Mouse (Mus musculus) intestine, embryonic 14.5 days (tissue): ENCODE data around the gene 1700025G04Rik. TPM values are rescaled to one million over a fixed set of nuclear protein-coding genes. Genes with fewer than 3 reads are reported as not detected.

Source experiments
- ATAC-seq: fragments of 200-750 bp; cut with Nextera tagmentation; replicated peaks from 2 replicates; pipeline ENCODE4 v1.8.0; 2017; ENCODE audit warnings: low read depth, moderate number of reproducible peaks, moderate TSS enrichment, moderate library complexity; ENCODE audit not compliant: low FRiP score, low TSS enrichment
- DNase-seq: peaks from one replicate; pipeline ENCODE4 v3.0.0-alpha.2; 2018; ENCODE audit warnings: low spot score
- H3K27ac ChIP-seq: fragments of 300-500 bp; sonication (generic); 2 replicates; pipeline ENCODE4 v1.5.1; 2014; ENCODE audit warnings: low read depth, mild to moderate bottlenecking, control low read depth
- H3K27me3 ChIP-seq: fragments of 300-500 bp; sonication (generic); replicated peaks from 2 replicates; pipeline ENCODE4 v1.6.1; 2014; ENCODE audit warnings: low read length, control low read depth; ENCODE audit not compliant: control insufficient read depth, insufficient read depth
- H3K36me3 ChIP-seq: fragments of 300-500 bp; sonication (generic); 2 replicates; pipeline ENCODE4 v1.6.1; 2014; ENCODE audit warnings: low read length, control low read depth; ENCODE audit not compliant: control insufficient read depth, insufficient read depth
- H3K4me1 ChIP-seq: fragments of 300-500 bp; sonication (generic); replicated peaks from 2 replicates; pipeline ENCODE4 v1.6.1; 2014; ENCODE audit warnings: low read length, control low read depth, mixed read lengths; ENCODE audit not compliant: control insufficient read depth, insufficient read depth
- H3K4me2 ChIP-seq: fragments of 300-500 bp; sonication (generic); 2 replicates; pipeline ENCODE4 v1.6.1; 2014; ENCODE audit warnings: low read length
- H3K4me3 ChIP-seq: fragments of 300-500 bp; sonication (generic); 2 replicates; pipeline ENCODE4 v1.5.1; 2014; ENCODE audit warnings: low read depth, low read length, control low read depth, mixed read lengths
- H3K9ac ChIP-seq: fragments of 300-500 bp; sonication (generic); 2 replicates; pipeline ENCODE4 v1.6.1; 2014; ENCODE audit warnings: mild to moderate bottlenecking, low read length
- H3K9me3 ChIP-seq: fragments of 300-500 bp; sonication (generic); 2 replicates; pipeline ENCODE4 v1.6.1; 2016; ENCODE audit warnings: low read length, control low read depth; ENCODE audit not compliant: control insufficient read depth
- WGBS: fragments of 180-500 bp; shearing (Covaris S2); extraction: QIAGEN DNeasy Blood & Tissue Kit; methylation state at CpG from one replicate; pipeline ENCODE4 v1.1.7; 2014; 5-methylcytosine and 5-hydroxymethylcytosine counted together
- polyA plus RNA-seq: library from polyadenylated mRNA; unstranded; fragments of >200 nt; fragmentation: Nextera tagmentation; extraction: Ambion mirVana; gene quantifications from 2 replicates; pipeline ENCODE4 v1.2.1, GENCODE M21; 2014

The 1700025G04Rik gene
- polyA plus RNA-seq, 1 experiment from 2014 or later: 27.7 TPM

DNA sequence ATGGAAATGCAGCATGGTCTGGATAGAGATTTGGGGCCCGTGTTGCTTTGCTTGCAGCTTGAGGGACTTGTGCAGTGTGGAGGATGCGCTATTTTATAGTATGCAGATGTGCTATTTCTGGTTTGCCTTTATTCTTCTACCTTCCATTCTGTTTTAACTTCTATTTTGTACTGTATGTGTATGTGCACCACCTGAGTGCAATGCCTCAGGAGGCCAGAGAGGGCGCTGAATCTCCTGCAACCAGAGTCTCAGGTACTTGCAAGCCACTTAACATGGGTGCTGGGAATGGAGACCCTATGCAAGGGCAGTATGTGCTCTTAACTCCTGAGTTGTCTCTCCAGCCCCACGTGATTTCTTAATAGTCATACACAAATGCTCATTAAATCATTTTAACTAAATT lies 98.4 kb downstream of the 1700025G04Rik start:
- Histone ChIP-seq H3K36me3 (no peaks in the 10 kb centered on the region), H3K27ac (no peak overlapping the region), H3K27me3 (no peaks in the 10 kb centered on the region), H3K4me3 (no peak overlapping the region), H3K9me3 (0 out of 2 replicates have a peak, but pooled peaks cover 2% of the 10 kb centered on the region), H3K9ac (no peak overlapping the region), H3K4me1 (peaks cover 26% of the 10 kb centered on the region; the same call in 1 of the 2 replicates), H3K4me2 (no peak overlapping the region)
- 89% methylated on average over 4 of the region's 4 CpGs for WGBS
- ATAC-seq (no peak), DNase-seq (no peak)

DNA sequence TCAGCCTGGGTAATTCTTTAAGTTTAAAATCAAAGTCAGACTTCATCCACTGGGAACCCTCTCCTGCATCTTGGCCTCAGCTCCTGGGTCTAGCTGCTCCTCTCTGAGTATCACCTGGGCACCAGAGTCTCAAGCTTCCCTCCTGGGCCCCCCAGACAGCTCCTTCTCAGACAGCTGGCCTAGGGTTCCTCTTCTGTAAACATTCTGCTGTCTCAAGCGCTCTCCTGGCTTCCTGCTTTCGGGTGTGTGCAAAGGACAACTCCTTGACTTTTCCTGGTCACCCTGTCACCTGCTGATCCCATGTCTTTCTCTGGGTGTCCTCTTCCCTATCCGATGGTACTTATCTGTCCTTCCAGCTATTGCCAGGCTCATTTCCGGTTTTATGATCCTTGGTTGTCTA lies 99.3 kb downstream of the 1700025G04Rik start:
- DNase-seq (no peak), ATAC-seq (no peak)
- Histone ChIP-seq H3K4me3 (no peak overlapping the region), H3K4me1 (peaks cover 25% of the 10 kb centered on the region; the same call in 1 of the 2 replicates), H3K27me3 (no peaks in the 10 kb centered on the region), H3K27ac (no peak overlapping the region), H3K36me3 (no peaks in the 10 kb centered on the region), H3K9me3 (0 out of 2 replicates have a peak, but pooled peaks cover 2% of the 10 kb centered on the region), H3K9ac (no peak overlapping the region), H3K4me2 (no peak overlapping the region)
- 36% methylated on average over 4 of the region's 4 CpGs for WGBS

DNA sequence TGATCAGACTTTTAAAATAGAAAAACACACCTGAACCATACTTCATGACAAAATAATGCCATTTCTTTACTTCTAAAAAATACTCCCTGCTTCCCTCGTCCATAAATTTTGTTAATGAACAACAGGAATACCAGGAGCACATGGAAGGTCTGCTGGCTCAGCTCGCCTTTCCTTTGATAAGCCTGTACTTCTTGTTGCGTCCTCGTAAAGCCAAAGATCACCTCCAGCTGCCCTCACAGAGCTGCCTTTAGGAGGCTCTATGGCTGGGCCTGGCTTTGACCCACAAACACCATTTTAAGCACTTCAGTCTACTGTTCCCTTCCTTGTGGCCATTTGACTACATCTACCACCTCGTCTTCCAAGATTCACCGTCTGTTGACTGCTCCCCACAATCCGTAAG lies 101.2 kb downstream of the 1700025G04Rik start:
- Histone ChIP-seq H3K9me3 (0 out of 2 replicates have a peak, but pooled peaks cover 2% of the 10 kb centered on the region), H3K36me3 (no peaks in the 10 kb centered on the region), H3K4me3 (no peak overlapping the region), H3K4me2 (no peak overlapping the region), H3K27ac (no peak overlapping the region), H3K27me3 (no peaks in the 10 kb centered on the region), H3K9ac (no peak overlapping the region), H3K4me1 (peaks cover 25% of the 10 kb centered on the region; the same call in 1 of the 2 replicates)
- ATAC-seq: no peak
- 70% methylated on average over 7 of the region's 7 CpGs for WGBS
- no peak for DNase-seq

- no peak for ATAC-seq
- 85% methylated on average over 8 of the region's 8 CpGs for WGBS
- Histone ChIP-seq H3K4me1 (peaks cover 25% of the 10 kb centered on the region; the same call in 1 of the 2 replicates), H3K27ac (no peak overlapping the region), H3K27me3 (no peaks in the 10 kb centered on the region), H3K9ac (no peak overlapping the region), H3K4me2 (no peak overlapping the region), H3K36me3 (no peaks in the 10 kb centered on the region), H3K4me3 (no peak overlapping the region), H3K9me3 (0 out of 2 replicates have a peak, but pooled peaks cover 2% of the 10 kb centered on the region)
- DNase-seq: no peak
Observed at GRCm38 (mm10) chr1:151988066-151988465, 101.9 kb downstream of the 1700025G04Rik start.

DNA sequence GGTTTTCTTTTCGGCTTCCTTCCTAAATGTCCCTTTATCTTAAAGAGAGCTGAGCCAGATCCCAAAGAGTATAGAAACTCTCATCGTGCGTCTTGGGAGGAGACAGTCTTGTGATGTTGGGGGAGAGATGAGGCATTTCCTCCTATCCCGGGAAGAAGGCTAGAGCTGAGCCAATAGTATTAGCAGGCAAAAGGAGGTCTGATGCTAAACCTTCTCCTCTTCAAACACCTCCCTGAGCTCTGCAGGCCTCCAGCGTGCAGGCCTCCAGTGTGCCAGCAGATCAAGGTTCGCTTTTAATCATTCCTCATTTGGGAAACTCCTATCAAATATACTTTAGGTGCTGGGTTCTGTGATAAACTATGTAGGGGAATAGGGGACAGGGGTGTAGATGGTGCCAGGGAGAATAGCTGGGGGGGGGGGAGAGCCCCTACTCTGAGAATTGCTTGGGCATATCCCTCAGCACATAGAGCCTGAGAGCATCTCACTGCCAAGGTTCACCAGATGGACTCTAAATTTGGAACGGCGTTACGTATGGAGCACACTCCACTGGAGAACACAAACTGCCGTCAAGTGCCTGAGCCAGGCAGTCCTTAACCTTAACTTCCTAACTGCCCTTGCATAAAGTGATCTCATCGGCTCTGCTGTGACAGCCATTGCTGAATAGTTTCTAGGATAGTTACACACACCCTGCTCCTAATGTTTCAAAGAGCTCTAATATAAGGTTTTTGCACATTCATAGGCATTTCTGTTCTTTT lies 103.7 kb downstream of the 1700025G04Rik start:
- peaks cover 24% of the 10 kb centered on the region; the same call in 1 of the 2 replicates for H3K4me1 ChIP-seq
- no peaks in the 10 kb centered on the region for H3K9me3 ChIP-seq
- no peak overlapping the region for H3K9ac ChIP-seq
- H3K27ac ChIP-seq: no peak overlapping the region
- 58% methylated on average over 11 of the region's 11 CpGs for WGBS
- H3K36me3 ChIP-seq: no peaks in the 10 kb centered on the region
- no peaks in the 10 kb centered on the region for H3K27me3 ChIP-seq
- no peak for DNase-seq
- H3K4me2 ChIP-seq: no peak overlapping the region
- ATAC-seq: no peak
- no peak overlapping the region for H3K4me3 ChIP-seq

DNA sequence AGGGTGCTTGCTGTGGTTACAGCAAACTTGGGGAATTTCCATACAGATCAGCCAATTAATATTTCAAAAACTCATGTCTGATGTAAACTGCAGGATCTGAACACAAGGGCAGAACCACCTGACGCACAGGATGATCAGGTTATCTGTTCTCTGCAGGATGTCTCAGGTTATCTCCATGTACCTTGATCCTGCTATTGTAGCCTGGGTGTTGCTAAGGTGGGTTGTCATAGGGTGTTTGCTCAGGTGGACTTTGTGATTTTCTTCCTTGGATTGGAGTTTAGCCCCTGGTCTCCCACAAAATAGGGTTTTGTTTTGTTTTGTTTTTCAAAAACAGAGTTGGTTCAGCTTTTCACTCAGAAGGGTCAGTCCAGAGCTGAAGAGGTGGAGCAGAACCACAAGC lies 104.9 kb downstream of the 1700025G04Rik start:
- 93% methylated on average over 1 of the region's 1 CpGs for WGBS
- no peaks in the 10 kb centered on the region for H3K9me3 ChIP-seq
- no peaks in the 10 kb centered on the region for H3K27me3 ChIP-seq
- H3K4me3 ChIP-seq: no peak overlapping the region
- ATAC-seq: no peak
- H3K27ac ChIP-seq: no peak overlapping the region
- no peak for DNase-seq
- peaks cover 17% of the 10 kb centered on the region; the same call in 1 of the 2 replicates for H3K4me1 ChIP-seq
- no peaks in the 10 kb centered on the region for H3K36me3 ChIP-seq
- H3K9ac ChIP-seq: no peak overlapping the region
- H3K4me2 ChIP-seq: no peak overlapping the region

GRCm38 (mm10) chr1:151983991-151984390 lies 105.9 kb downstream of the 1700025G04Rik start:
- Histone ChIP-seq H3K4me2 (no peak overlapping the region), H3K27ac (no peak overlapping the region), H3K36me3 (no peaks in the 10 kb centered on the region), H3K9me3 (no peaks in the 10 kb centered on the region), H3K27me3 (no peaks in the 10 kb centered on the region), H3K9ac (no peak overlapping the region), H3K4me3 (no peak overlapping the region), H3K4me1 (peaks cover 16% of the 10 kb centered on the region; the same call in 1 of the 2 replicates)
- DNase-seq: no peak
- no peak for ATAC-seq
- 59% methylated on average over 4 of the region's 4 CpGs for WGBS

DNA sequence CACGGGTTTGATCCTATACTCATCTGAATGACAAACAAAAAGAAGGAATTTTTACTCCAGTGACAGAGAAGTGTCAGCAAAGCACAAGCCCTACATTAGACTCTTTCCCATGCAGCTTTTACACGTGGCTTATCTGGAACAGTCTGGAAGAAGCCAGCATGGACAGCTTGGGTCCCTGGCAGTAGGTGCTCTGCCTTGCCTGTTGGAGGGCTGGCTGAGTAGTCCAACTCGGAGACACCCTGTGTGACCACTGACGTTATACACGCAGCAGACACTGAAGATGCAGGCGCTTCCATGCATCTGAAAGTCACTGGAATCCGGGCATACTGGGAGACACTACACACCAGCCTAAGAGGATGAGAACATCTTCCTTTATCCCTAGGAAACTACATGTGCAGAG lies 109.4 kb downstream of the 1700025G04Rik start:
- DNase-seq (no peak), ATAC-seq (no peak)
- H3K9me3 ChIP-seq: no peaks in the 10 kb centered on the region
- no peak overlapping the region for H3K4me3 ChIP-seq
- no peaks in the 10 kb centered on the region for H3K36me3 ChIP-seq
- H3K27ac ChIP-seq: no peak overlapping the region
- H3K27me3 ChIP-seq: no peaks in the 10 kb centered on the region
- no peak overlapping the region for H3K9ac ChIP-seq
- WGBS: 71% methylated on average over 7 of the region's 7 CpGs
- peaks cover 5% of the 10 kb centered on the region; the same call in 1 of the 2 replicates for H3K4me1 ChIP-seq
- no peak overlapping the region for H3K4me2 ChIP-seq
